Mouse (Mus musculus) testis, adult 2 months (tissue): ENCODE results near the gene Pkd1l2. TPM values are rescaled to one million over a fixed set of nuclear protein-coding genes. Genes with fewer than 3 reads are reported as not detected.

Experiments
- H3K27ac ChIP-seq: fragments of 200-500 bp; 2 replicates; pipeline ENCODE4 v1.5.1; 2012; ENCODE audit warnings: low read depth, low read length; ENCODE audit not compliant: control insufficient read depth, insufficient read depth
- H3K27me3 ChIP-seq: fragments of 200-500 bp; 2 replicates; pipeline ENCODE4 v1.6.1; 2012; ENCODE audit warnings: mild to moderate bottlenecking, low read length, moderate library complexity; ENCODE audit not compliant: control insufficient read depth, insufficient read depth
- H3K36me3 ChIP-seq: fragments of 200-500 bp; 2 replicates; pipeline ENCODE4 v1.6.1; 2012; ENCODE audit warnings: mild to moderate bottlenecking, low read length; ENCODE audit not compliant: control insufficient read depth, insufficient read depth
- H3K4me1 ChIP-seq: fragments of 200-500 bp; 2 replicates; pipeline ENCODE4 v1.6.1; 2012; ENCODE audit warnings: low read length; ENCODE audit not compliant: control insufficient read depth, insufficient read depth
- H3K4me3 ChIP-seq: fragments of 200-500 bp; 2 replicates; pipeline ENCODE4 v1.5.1; 2012; ENCODE audit warnings: low read depth, mild to moderate bottlenecking, low read length, moderate library complexity, mixed read lengths; ENCODE audit not compliant: control insufficient read depth
- CTCF ChIP-seq: fragments of 200-500 bp; IDR thresholded peaks from 2 replicates; pipeline ENCODE4 v1.5.1; 2012; ENCODE audit warnings: low read depth, mild to moderate bottlenecking, inconsistent platforms, low read length, moderate library complexity; ENCODE audit not compliant: control insufficient read depth, insufficient read depth, insufficient replicate concordance
- POLR2A ChIP-seq: fragments of 200-500 bp; IDR thresholded peaks from 2 replicates; pipeline ENCODE4 v1.6.1; 2012; ENCODE audit warnings: low read depth, mild to moderate bottlenecking, inconsistent platforms, low read length, moderate library complexity; ENCODE audit not compliant: control insufficient read depth
- polyA plus RNA-seq: library from polyadenylated mRNA; depleted of rRNA; stranded (reverse); fragments of >200 nt; gene quantifications from 2 replicates; pipeline ENCODE4 v1.2.3, GENCODE M21; 2012; rRNA removed

The Pkd1l2 gene
- polyA plus RNA-seq, result 2.9 and 3.1 TPM in 2 replicates

DNA sequence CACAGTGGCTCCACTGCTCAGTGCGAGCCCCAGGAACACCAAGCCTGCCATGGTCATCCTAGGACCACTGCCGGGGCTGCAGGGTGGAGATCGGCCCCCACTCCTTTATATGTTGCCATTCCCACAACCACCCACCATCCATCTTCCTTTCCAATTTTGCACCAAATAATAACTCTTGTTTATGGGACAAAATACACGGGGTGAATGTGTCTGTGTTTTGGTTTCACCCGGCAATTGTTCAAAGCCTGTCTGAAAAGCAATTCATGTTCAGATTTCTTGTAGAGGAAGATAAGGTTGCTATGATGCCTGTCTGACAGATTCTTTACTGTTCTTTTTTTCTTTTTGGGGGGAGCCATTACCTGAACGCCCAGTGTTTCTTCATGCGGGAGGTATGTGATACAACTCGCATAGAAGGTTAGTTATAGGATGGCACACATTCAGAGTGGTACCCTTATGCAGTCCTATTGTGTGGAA, at the start of gene Pkd1l2:
Gene Pkd1l2, minus strand, starts transcription at position 51 of the 474 bp plus-strand sequence.
- no peaks in the 10 kb centered on the region for H3K36me3 ChIP-seq
- H3K4me1 ChIP-seq, result no peaks in the 10 kb centered on the region
- TF ChIP-seq POLR2A, result no peak
- no peak for TF ChIP-seq CTCF

DNA sequence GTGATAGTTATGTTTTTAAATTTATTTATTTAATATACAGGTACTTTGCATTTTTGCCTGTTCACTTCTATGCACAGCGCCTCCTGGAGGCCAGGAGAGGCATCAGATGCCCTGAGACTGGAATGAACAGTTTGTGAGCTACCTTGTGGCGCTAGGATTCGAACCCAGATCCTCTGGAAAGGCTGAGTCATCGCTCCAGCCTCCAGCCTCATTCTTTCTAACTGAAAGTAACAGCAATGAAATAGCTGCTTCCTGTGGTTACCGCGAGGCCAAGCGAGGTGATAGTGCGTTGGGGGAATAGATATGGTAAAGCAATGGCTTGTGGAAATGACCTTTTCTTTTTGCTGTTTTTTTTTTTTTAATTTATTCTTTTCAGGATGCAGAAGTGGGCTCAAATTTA, 44.8 kb upstream of the Pkd1l2 start:
- Histone ChIP-seq H3K4me3 (no peak overlapping the region), H3K27me3 (no peaks in the 10 kb centered on the region), H3K36me3 (no peaks in the 10 kb centered on the region), H3K27ac (no peak overlapping the region), H3K4me1 (no peaks in the 10 kb centered on the region)
- peak; percentile 7; the same call in 1 of the 2 replicates for TF ChIP-seq CTCF
- TF ChIP-seq POLR2A, result no peak

More for the DNA sequence above, at the start of gene Pkd1l2:
- H3K4me3 ChIP-seq, result no peak within 1 kb of the TSS
- no peak within 1 kb of the TSS for H3K27ac ChIP-seq
- H3K27me3 ChIP-seq, result no peaks in the 10 kb centered on the region

DNA sequence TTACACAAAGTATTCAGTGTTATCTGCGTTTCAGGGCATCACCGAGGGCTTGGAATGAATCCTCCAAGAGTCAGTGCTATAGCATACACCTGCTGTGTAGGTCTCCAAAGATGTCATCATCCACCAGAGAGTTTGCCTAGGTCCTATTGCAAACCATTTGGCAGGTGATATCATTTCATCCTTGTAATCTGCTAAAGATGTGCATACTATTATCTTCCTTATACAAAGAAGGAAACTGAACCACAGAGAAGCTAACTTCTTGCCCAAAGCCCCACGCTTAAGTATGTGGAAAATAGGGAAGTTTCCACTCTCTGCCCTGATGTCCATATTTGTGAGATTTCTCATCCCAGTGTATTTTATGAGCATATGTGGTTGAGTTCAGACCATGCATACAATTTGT, 44.2 kb upstream of the Pkd1l2 start:
- Histone ChIP-seq H3K36me3 (no peaks in the 10 kb centered on the region), H3K27me3 (no peaks in the 10 kb centered on the region)

DNA sequence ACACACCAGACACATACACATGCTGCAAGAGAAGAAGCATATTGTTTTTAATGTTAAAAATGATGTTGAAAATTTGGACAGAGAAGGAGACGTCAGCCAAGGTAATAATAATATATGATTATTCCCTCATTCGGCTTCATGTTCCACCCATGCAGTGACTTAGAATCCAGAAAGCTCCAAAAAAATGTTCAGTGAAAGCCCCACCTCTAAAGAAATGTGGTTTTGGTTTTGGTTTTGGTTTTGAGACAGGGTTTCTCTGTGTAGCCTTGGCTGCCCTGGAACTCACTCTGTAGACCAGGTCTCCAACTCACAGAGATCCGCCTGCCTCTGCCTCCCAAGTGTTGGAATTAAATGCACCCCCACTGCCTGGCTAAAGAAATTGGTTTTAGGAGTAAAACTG, 43.6 kb upstream of the Pkd1l2 start:
- Histone ChIP-seq H3K4me1 (no peaks in the 10 kb centered on the region), H3K27me3 (no peaks in the 10 kb centered on the region), H3K36me3 (no peaks in the 10 kb centered on the region), H3K27ac (no peak overlapping the region), H3K4me3 (no peak overlapping the region)
- TF ChIP-seq POLR2A (no peak), CTCF (no peak)

More for the DNA sequence above, 44.2 kb upstream of the Pkd1l2 start:
- H3K4me3 ChIP-seq, result no peak overlapping the region
- H3K4me1 ChIP-seq, result no peaks in the 10 kb centered on the region
- H3K27ac ChIP-seq, result no peak overlapping the region
- TF ChIP-seq CTCF (no peak), POLR2A (no peak)

DNA sequence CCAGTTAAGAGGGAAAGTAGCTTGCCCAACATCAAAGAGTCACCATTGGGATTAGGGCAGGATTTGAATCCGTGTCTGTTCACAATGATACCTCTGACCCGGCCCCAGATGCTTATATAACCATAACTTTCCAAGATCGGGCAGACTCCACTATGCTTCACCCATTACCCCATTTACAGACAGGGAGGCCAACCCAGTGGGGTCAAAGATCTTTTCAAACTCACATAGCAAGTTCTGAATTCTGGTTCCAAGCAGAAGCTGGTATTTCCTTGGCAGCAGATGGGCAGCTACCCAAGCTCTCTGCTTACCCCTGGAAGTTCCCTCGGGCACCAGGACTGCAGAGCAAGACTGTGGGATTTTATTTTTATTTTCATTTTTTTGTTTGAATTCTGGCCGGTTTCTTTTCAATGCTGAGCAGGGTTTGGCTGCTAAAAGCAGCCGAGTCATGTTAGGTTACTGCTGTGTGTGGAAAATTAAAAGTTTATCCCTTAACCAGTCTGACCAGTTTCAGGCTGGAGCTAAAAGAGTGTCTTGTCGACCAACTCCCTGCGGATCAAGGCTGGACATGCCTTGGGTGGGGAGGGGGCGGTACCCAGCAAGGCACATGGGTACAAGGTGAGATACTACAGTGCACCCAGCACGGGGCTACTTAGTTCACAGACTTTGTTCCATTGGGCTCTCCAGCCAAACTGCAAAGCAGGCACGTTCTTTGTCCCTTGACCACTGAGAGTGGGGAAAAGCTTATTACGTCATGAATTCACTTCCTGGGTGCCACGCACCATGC, 41.8 kb upstream of the Pkd1l2 start:
- Histone ChIP-seq H3K4me1 (no peaks in the 10 kb centered on the region), H3K4me3 (no peak overlapping the region), H3K27me3 (no peaks in the 10 kb centered on the region), H3K27ac (no peak overlapping the region), H3K36me3 (no peaks in the 10 kb centered on the region)
- no peak for TF ChIP-seq CTCF
- no peak for TF ChIP-seq POLR2A

DNA sequence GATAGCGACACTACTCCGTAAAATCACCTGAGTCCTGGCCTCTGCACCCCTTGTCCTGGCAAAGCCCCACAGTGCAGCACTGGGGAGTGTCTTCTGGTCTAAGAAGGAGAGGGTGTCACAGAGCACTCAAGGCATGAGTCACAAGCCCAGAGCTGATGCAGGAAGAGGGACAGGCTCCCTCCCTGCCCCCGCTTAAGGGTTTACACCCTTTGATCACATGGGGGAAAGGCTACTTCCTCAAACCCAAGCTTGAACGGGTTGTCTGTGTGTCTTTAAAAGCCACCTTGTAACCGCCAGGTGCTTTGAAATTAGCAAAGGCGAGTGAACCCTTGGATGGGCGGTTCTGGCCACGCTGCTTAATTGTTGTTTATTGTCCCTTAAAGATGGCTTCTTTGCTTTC, 39.0 kb upstream of the Pkd1l2 start:
- H3K4me1 ChIP-seq, result no peaks in the 10 kb centered on the region
- H3K36me3 ChIP-seq, result no peaks in the 10 kb centered on the region
- H3K27ac ChIP-seq, result no peak overlapping the region
- TF ChIP-seq CTCF, result no peak
- no peak for TF ChIP-seq POLR2A
- no peak overlapping the region for H3K4me3 ChIP-seq
- no peaks in the 10 kb centered on the region for H3K27me3 ChIP-seq

DNA sequence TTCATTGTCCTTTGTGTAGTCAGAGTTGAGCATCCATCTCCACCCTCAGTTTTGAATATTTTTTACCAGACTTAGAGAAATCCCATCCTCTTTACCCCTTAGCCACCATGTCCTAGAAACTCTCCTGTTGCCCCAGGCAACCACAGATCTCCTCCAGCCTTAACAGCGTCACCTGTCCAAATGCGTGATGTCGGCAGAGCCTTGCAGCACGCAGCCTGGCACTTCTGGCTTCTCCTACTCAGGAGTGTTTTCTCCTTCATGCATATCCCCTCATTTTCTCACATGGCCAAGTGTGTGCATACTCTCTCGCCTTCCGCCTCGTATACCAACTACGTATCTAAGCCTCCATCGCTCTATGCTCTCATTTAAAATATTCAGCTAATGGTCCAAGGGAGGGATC, 36.2 kb upstream of the Pkd1l2 start:
- no peaks in the 10 kb centered on the region for H3K36me3 ChIP-seq
- H3K4me3 ChIP-seq, result peak overlapping the region; percentile 28
- H3K27me3 ChIP-seq, result no peaks in the 10 kb centered on the region
- no peak overlapping the region for H3K27ac ChIP-seq
- TF ChIP-seq POLR2A (no peak), CTCF (no peak)
- no peaks in the 10 kb centered on the region for H3K4me1 ChIP-seq

DNA sequence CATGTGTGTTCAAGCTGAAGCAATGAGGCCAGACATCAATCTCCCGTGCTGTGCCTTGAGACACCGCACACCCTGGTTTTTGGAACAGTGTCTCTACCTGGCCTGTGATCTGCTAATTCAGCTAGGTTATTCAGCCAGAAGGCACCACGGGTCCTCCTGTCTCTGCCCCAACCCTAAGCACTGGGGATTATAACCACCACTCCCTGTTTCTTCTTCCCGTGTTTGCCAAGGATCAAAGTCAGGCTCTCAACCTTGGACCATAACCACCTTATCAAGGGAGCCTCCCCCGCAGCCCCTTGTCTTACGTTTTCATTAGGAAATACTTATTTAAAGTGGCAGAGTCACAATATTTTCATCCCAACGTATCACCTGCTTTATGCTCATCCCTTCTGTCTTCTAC, 34.3 kb upstream of the Pkd1l2 start:
- Histone ChIP-seq H3K27me3 (no peaks in the 10 kb centered on the region), H3K4me1 (no peaks in the 10 kb centered on the region), H3K4me3 (peak overlapping the region; percentile 47), H3K36me3 (no peaks in the 10 kb centered on the region), H3K27ac (no peak overlapping the region)
- TF ChIP-seq CTCF, result no peak
- no peak for TF ChIP-seq POLR2A
